Mouse (Mus musculus): ENCODE results near the gene Prrg1.
"Not testable (repeated sequence)": the region's sequence is repeated elsewhere in the genome, so short reads cannot be mapped to it uniquely, and the experiment has no call there.

The Prrg1 gene

GRCm38 (mm10) chrX:78583202-78584004, at the start of gene Prrg1:
TSS of gene Prrg1 (minus strand) at chrX:78583896.
- DNase-seq (ENCODE audit: low spot score in 2 of 2): peak; percentile 28 to 36

DNA sequence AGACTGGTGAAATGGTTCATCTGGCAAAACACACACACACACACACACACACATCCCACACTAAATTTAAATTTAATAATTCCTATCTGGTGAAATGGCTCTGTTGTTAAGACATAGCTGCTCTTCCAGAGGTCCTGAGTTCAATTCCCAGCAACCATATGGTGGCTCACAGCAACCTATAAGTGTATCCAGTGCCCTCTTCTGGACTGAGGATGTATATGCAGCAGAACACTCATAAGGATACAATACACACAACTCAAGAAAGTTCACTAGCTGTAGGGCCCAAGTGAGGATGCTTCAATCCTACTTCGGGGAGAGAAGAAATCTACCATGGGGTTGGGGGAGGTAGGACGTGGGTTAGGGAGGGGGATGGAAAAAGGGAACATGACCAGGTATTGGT, 22.1 kb upstream of the Prrg1 start:
- no peak for DNase-seq (ENCODE audit: low spot score in 2 of 2)

DNA sequence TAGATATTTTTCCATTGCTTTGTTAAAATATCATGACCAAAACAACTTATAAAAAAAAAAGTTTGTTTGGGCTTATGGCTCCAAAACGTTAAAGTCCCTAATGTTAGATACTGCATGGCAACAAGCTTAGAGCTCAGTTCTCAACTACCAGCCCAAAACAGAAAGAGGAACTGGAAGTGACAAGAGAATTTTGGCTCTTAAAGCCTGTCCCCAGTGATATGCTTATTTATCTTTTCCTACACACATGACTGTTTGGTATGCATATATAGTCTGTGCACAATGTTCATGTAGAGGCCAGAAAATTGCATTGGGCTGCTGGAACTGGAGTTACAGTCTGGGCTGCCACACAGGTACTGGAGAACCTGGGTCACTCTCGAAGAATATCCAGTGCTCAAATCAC, 9.4 kb upstream of the Prrg1 start:
- no peak for DNase-seq (ENCODE audit: low spot score in 2 of 2)

GRCm38 (mm10) chrX:78582854-78583201, 868 bp downstream of the Prrg1 start:
- DNase-seq (ENCODE audit: low spot score in 2 of 2): no peak

- DNase-seq (ENCODE audit: low spot score in 2 of 2): no peak
Observed at GRCm38 (mm10) chrX:78563451-78563850, 20.2 kb downstream of the Prrg1 start.

- DNase-seq (ENCODE audit: low spot score in 2 of 2): no peak
Observed at GRCm38 (mm10) chrX:78553399-78553798, 30.3 kb downstream of the Prrg1 start.

- no peak for DNase-seq (ENCODE audit: low spot score in 2 of 2)
Observed at GRCm38 (mm10) chrX:78552704-78553103, 31.0 kb downstream of the Prrg1 start.

- no peak for DNase-seq (ENCODE audit: low spot score in 2 of 2)
Observed at GRCm38 (mm10) chrX:78547696-78548095, 36.0 kb downstream of the Prrg1 start.

DNA sequence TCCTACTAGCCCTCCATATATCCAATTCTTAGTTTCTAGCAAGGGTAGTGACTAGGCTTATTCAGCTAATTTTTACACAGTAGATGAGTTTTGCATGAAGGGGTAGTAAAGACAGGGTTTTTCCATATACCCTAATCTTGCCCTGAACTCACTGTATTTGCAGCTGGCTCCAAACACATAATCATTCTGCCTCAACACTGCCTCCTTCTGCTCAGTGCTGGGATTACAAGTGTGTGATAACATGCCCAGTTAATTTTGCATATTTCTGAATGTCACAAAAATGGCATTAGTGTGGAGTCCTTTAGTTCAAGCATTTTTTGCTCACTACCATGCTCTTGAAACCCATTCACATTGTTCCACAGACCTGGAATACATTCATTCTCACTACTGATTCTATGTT, 44.0 kb downstream of the Prrg1 start:
- no peak for DNase-seq (ENCODE audit: low spot score in 2 of 2)

GRCm38 (mm10) chrX:78538632-78539316, 44.9 kb downstream of the Prrg1 start:
- no peak for DNase-seq (ENCODE audit: low spot score in 2 of 2)

DNA sequence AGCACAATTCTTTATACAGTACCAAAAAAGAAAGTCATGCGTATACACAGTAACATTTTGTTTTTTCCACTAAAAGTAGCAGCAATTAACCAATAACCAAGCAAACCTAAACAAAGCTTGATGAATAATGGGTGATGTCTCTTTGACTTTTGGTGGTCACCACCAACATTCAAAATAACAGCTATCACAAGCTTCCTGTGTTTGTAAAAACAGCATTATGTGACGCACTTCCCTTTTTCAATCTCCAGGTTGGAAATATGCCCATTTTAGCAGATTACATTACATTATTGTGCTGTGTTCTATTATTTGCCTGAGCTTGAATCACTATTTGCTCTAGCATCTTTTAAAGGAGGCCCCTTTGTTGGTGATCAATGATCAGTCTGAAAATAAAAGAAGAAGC, 65.4 kb downstream of the Prrg1 start:
- no peak for DNase-seq (ENCODE audit: low spot score in 2 of 2)

GRCm38 (mm10) chrX:78482987-78483386, 100.7 kb downstream of the Prrg1 start:
- DNase-seq (ENCODE audit: low spot score in 2 of 2): no peak

DNA sequence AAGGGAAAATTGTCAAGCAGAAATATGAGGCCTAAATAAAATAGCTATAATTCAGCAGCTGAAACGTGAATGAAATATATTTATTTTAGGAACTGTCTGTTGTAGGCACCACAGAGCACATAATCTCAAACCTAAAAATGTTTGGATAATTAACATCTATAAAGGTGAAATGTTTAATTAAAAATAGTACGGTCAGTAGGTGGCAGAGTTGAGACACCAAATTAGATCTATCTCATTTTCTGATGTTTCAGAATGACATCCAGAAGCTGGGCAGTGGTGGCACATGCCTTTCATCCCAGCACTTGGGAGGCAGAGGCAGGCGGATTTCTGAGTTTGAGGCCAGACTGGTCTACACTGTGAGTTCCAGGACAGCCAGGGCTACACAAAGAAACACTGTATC, 104.0 kb downstream of the Prrg1 start:
- DNase-seq (ENCODE audit: low spot score in 2 of 2): no peak

GRCm38 (mm10) chrX:78434357-78434756, 149.3 kb downstream of the Prrg1 start:
- DNase-seq (ENCODE audit: low spot score in 2 of 2): no peak

DNA sequence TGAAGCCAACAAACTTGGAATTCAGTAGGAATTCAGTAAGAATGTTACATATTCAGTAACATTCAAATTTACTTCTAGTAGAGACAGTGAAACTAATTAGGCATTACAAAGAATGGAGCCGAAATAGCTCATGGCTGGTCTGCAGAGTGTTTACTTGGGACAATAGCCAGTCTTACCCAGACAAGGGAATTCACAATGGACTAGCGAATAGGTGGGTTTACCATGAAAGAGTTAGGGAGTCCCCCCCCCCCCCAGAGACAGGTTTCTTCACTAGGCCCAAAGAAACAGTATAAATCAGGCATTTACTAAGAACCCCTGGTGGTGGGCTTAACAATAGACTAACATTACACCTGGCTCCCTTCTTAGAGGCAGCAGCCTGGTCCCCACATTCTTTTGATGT, 180.3 kb downstream of the Prrg1 start:
- DNase-seq (ENCODE audit: low spot score in 2 of 2): not testable (repeated sequence)
